In the genomic region with DNA sequence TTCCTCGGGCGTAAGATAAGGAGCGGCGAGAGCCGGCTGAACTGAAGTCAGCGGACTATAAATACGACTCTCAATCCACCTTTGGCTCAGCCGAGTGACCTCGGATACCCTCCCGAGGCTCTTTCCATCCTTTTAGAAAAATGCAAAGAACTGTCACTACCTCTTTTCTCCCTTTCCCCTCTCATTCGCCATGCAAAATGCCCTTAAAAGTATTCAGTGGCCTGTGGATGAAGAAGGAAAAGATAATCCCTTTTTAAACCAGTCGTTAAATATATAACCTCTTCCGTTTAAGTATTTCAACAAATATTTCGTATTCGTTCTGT, we compare ENCODE assay signal across 8 mouse cellular contexts. TPM values are rescaled to one million over a fixed set of nuclear protein-coding genes. Genes with fewer than 3 reads are reported as not detected.
A peak's percentile ranks its signal among the peaks of the same experiment; 100 is the strongest.
DNase-seq lines count a peak whose midpoint lies in the region; ATAC-seq lines count a peak whose summit lies in the region.

A gene (minus strand): TSS at position 17 of the 323 bp plus-strand sequence.

- no peaks in the 10 kb centered on the region for H3K9me3 ChIP-seq in heart, embryonic 10.5 days

- peak within 1 kb of the TSS; percentile 100 for H3K27ac ChIP-seq in heart, embryonic 10.5 days

- H3K4me3 ChIP-seq in heart, embryonic 10.5 days: peak within 1 kb of the TSS; percentile 96

- intact Hi-C loops in left cerebral cortex, postnatal 14 days (cut with DNase I): loop anchor here (5.0 kb wide), 2 partner anchors 44 to 191 kb away; a partner anchor contains a TSS

- no peaks in the 10 kb centered on the region for H3K27me3 ChIP-seq in heart, embryonic 10.5 days (ENCODE audit: insufficient read depth, poor library complexity, severe bottlenecking)

- peaks cover 53% of the 10 kb centered on the region for H3K4me1 ChIP-seq in heart, embryonic 10.5 days

- 10% methylated on average over 15 of the region's 15 CpGs for WGBS in heart, embryonic 10.5 days

- no peaks in the 10 kb centered on the region for H3K36me3 ChIP-seq in heart, embryonic 10.5 days

- no peak for DNase-seq in layer of hippocampus, adult 18-20 months (ENCODE audit: low spot score in 2 of 2)
- no peak for DNase-seq in layer of hippocampus, adult 9-10 months (ENCODE audit: low spot score)
- no peak for DNase-seq in adrenal gland, postnatal 4 days (ENCODE audit: low spot score in 2 of 2)
- DNase-seq in heart, embryonic 10.5 days (ENCODE audit: low spot score): no peak
- no peak for DNase-seq in left cerebral cortex, postnatal 14 days (ENCODE audit: low spot score in 2 of 2)
- DNase-seq in skeletal muscle tissue, adult 2 months (ENCODE audit: low read depth, low spot score): peak; percentile 93
- DNase-seq in spleen, adult 12 weeks (ENCODE audit: low spot score): no peak

- ATAC-seq in cerebellum, adult (ENCODE audit: insufficient number of reproducible peaks, low FRiP score, low TSS enrichment): no peak; the same call in 1 of the 2 replicates

RNA-seq across cellular contexts. Expression of the gene that starts here (rescaled TPM):
- 10 to 100 TPM; 35.9 to 38.5 TPM for total RNA-seq in layer of hippocampus, adult 18-20 months (2021)
- 10 to 100 TPM; 79.7 to 81.9 TPM for total RNA-seq in adrenal gland, postnatal 4 days (2021)
- polyA plus RNA-seq in heart, embryonic 10.5 days (2016; fragmentation: Nextera tagmentation; extraction: Ambion mirVana): 48.0 and 48.9 TPM in 2 replicates
- total RNA-seq in left cerebral cortex, postnatal 14 days (2021): 10 to 100 TPM; 31.0 to 34.5 TPM
